Mouse (Mus musculus) liver, adult 2 months (tissue): Measurements from ENCODE around the gene Zfp426. TPM values are rescaled to one million over a fixed set of nuclear protein-coding genes. Genes with fewer than 3 reads are reported as not detected.
A peak's percentile ranks its signal among the peaks of the same experiment; 100 is the strongest.

Experiments
- DNase-seq: peaks from one replicate; pipeline ENCODE4 v3.0.0-alpha.2; 2011; ENCODE audit warnings: low read depth, low spot score; ENCODE audit errors: extremely low read depth
- H3K27ac ChIP-seq: fragments of 200-500 bp; replicated peaks from 2 replicates; pipeline ENCODE4 v1.5.1; 2012; ENCODE audit warnings: low read depth, mild to moderate bottlenecking, control low read depth, inconsistent platforms, low read length; ENCODE audit not compliant: insufficient read depth
- H3K27me3 ChIP-seq: fragments of 200-500 bp; 2 replicates; pipeline ENCODE4 v1.6.1; 2012; ENCODE audit warnings: mild to moderate bottlenecking, moderate library complexity, low read length, inconsistent platforms; ENCODE audit not compliant: control insufficient read depth, insufficient read depth
- H3K36me3 ChIP-seq: fragments of 200-500 bp; 2 replicates; pipeline ENCODE4 v1.6.1; 2012; ENCODE audit warnings: low read length, inconsistent platforms; ENCODE audit not compliant: control insufficient read depth, insufficient read depth
- H3K4me1 ChIP-seq: fragments of 200-500 bp; 2 replicates; pipeline ENCODE4 v1.6.1; 2011; ENCODE audit warnings: low read length; ENCODE audit not compliant: control insufficient read depth, insufficient read depth
- H3K4me3 ChIP-seq: fragments of 200-500 bp; 2 replicates; pipeline ENCODE4 v1.5.1; 2011; ENCODE audit warnings: low read depth, mild to moderate bottlenecking, control low read depth, low read length, moderate library complexity; ENCODE audit not compliant: insufficient read depth
- H3K79me2 ChIP-seq: fragments of 200-500 bp; 2 replicates; pipeline ENCODE4 v1.6.1; 2012; ENCODE audit warnings: inconsistent platforms, mild to moderate bottlenecking, low read length, moderate library complexity; ENCODE audit not compliant: control insufficient read depth, insufficient read depth
- H3K9ac ChIP-seq: fragments of 200-500 bp; 2 replicates; pipeline ENCODE4 v1.6.1; 2012; ENCODE audit warnings: low read depth, mild to moderate bottlenecking, control low read depth, inconsistent platforms, low read length
- CTCF ChIP-seq: fragments of 200-500 bp; IDR thresholded peaks from 2 replicates; pipeline ENCODE4 v1.5.1; 2011; ENCODE audit warnings: low read depth, low read length, control low read depth
- POLR2A ChIP-seq: fragments of 200-500 bp; IDR thresholded peaks from 2 replicates; pipeline ENCODE4 v1.6.1; 2011; ENCODE audit warnings: low read length, control low read depth; ENCODE audit not compliant: insufficient read depth; ENCODE audit errors: extremely low read depth
- WGBS: fragments of 180-500 bp; shearing (Covaris S2); methylation state at CpG from one replicate; pipeline ENCODE4 v1.1.7; 2018; 5-methylcytosine and 5-hydroxymethylcytosine counted together
- polyA plus RNA-seq: library from polyadenylated mRNA; depleted of rRNA; stranded (reverse); fragments of >200 nt; gene quantifications from 2 replicates; pipeline ENCODE4 v1.2.3, GENCODE M21; 2012
- total RNA-seq: library from RNA; depleted of rRNA; stranded (reverse); fragments of >200 nt; gene quantifications from 2 replicates; pipeline ENCODE4 v1.2.3, GENCODE M21; 2014

Zfp426 gene
- total and polyA plus RNA-seq, 2 experiments = 2.8 to 10.3 TPM

DNA sequence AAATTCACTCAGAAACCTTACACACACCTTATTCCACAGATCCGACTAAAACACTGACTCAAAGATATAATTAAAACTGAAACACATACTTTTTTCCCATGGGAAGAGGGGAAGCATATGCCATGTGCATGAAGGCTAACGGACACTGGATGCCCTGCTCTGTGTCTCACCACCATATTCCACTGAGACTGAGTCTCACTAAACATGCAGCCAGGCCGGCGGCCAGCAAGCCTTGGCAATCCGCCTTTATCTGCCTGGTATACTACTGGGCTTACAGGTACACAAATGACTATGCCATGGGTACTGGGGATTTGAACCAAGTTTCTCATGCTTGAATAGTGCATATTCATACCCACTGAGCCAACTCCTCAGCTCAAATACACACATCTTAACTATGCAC is 13.2 kb downstream of the Zfp426 start:
- no peak overlapping the region for H3K27ac ChIP-seq
- DNase-seq = no peak
- TF ChIP-seq CTCF = no peak
- no peaks in the 10 kb centered on the region for H3K4me1 ChIP-seq
- no peak overlapping the region for H3K9ac ChIP-seq
- H3K79me2 ChIP-seq = no peaks in the 10 kb centered on the region
- WGBS = 94% methylated on average over 5 of the region's 5 CpGs
- H3K27me3 ChIP-seq = no peaks in the 10 kb centered on the region
- H3K36me3 ChIP-seq = peaks cover 40% of the 10 kb centered on the region
- no peak overlapping the region for H3K4me3 ChIP-seq

DNA sequence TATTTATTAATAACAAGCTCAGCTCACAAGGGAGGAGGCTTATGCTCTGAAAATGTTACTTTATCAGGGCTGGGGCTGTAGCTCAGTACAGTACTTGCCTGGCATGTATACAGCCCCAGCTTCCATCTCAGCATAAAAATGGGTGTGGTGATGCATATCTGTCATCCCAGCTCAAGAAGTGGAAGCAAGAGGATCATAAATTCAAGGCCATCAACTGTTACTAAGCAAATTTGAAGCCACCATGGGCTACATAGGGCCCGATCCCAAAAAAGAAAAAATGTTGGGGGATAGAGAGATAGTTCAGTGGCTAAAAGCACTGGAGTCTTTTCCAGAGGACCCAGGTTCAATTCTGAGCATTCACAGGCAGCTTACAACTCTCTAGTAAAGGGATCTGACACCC is 15.9 kb downstream of the Zfp426 start:
- no peak overlapping the region for H3K9ac ChIP-seq
- H3K27me3 ChIP-seq = no peaks in the 10 kb centered on the region
- H3K36me3 ChIP-seq = peaks cover 61% of the 10 kb centered on the region
- TF ChIP-seq CTCF (no peak), POLR2A (no peak)
- 97% methylated on average over 1 of the region's 1 CpGs for WGBS
- H3K4me1 ChIP-seq = no peaks in the 10 kb centered on the region
- no peaks in the 10 kb centered on the region for H3K79me2 ChIP-seq
- no peak for DNase-seq
- no peak overlapping the region for H3K4me3 ChIP-seq
- H3K27ac ChIP-seq = no peak overlapping the region

DNA sequence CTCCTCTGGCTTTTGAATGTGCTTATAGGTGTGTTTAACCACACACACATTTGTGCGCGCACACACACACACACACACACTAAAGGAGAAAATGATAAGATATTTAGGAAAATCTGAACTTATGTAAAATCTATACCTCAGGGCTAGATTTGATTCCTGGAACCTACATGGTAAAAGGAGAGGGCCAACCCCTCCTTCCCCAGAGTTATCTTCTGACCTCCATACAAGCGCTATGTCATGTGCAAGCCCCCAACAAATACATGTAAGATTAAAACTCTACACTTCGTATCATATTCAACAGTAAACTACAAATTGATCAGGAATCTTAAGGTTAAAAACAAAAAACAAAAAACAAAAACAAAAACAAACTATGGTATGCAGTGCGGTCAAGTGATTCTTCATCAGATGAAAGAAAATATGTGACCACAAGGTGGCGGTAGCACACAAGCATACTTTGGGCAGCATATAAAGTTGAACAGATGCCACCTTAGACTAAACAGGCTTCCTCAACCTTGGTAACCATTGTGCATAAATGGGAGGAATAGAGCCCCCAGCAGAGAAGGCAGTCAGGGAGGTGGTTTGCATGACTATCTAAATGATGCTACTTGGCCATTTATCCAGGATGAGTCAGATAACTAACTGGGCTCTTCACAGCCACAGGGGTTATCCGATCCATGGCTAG is 25.6 kb downstream of the Zfp426 start:
- no peak overlapping the region for H3K27ac ChIP-seq
- no peak overlapping the region for H3K9ac ChIP-seq
- no peaks in the 10 kb centered on the region for H3K79me2 ChIP-seq
- peaks cover 24% of the 10 kb centered on the region for H3K36me3 ChIP-seq
- H3K4me3 ChIP-seq = no peak overlapping the region
- TF ChIP-seq CTCF (peak; percentile 60), POLR2A (no peak)
- H3K4me1 ChIP-seq = no peaks in the 10 kb centered on the region
- no peaks in the 10 kb centered on the region for H3K27me3 ChIP-seq
- peak; percentile 63 for DNase-seq
- 55% methylated on average over 7 of the region's 7 CpGs for WGBS

DNA sequence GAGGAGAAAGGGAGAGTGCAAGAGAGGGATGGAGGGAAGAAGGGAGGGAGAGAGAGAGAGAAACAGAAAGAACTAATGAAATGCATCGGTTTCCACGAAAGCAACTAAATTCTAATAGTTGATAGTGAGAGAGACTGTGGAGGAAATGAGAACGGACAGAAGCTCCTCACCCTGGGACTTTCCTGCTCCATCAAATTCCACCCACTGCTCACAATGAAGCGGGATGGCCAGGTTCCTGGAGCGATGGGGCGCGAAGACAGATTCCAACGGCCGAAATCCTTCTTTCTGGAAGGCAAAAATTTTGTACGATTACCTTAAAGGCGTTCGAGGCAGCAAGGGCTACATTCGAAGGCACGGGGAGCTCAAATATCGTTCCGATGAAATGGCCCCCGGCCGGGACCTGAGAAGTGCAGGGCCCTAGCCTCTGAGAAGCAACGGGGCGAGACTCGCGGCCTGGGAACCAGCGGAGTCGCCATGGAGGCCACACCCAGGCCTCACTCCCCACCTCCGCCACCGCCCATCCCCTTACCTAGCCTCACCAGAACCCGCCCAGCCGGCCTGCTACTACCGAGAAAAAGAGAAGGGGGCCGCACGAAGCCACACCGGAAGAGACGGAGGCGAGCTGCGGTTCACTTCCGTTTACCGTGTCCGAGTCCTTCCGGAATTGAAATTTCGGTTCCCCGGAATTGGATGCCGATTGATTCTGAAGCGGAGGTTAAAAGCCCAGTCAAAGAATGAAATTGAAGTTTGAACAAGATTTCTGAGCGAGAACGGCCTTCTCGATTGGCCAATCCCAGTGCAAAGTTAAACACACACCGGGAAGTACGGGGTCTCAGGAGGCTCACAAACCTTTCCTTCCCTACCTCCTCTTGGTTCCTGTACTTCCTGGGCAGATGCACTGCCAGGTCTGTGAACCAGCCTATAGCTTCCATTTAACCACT is 32.9 kb downstream of the Zfp426 start, which contains the start of gene Zfp26:
Gene Zfp26, minus strand, starts transcription at position 786 of the 941 bp plus-strand sequence.
- Histone ChIP-seq H3K36me3 (peaks cover 15% of the 10 kb centered on the region), H3K27ac (peak within 1 kb of the TSS; percentile 73), H3K27me3 (no peaks in the 10 kb centered on the region), H3K4me1 (peaks cover 4% of the 10 kb centered on the region; the same call in 1 of the 2 replicates), H3K79me2 (peaks cover 5% of the 10 kb centered on the region; the same call in 1 of the 2 replicates), H3K9ac (peak within 1 kb of the TSS; percentile 93), H3K4me3 (peak within 1 kb of the TSS; percentile 97)
- TF ChIP-seq CTCF (no peak), POLR2A (0 out of 2 replicates have a peak, but pooled peaks have one; percentile 13)
- 1% methylated on average over 47 of the region's 48 CpGs for WGBS
- peak; percentile 83 for DNase-seq

DNA sequence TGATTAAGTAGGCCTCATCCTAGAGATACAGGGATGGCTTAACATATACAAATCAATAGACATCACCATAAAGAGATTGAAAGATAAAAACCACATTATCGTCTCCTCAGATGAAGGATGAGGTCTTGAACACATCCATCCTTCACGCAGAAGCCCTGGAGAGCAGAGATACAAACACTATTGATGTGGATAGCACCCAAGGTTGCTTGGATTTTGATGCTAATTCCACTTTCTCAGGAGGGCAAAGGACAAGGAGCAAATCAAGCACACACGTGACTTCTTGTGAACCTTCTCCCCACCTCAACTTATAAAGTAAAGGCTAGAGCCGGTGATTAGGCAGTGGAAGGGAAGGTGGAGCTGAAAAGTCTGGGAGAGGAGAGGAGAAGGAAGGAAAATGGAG is 38.9 kb downstream of the Zfp426 start:
- H3K36me3 ChIP-seq = peaks cover 22% of the 10 kb centered on the region
- H3K4me3 ChIP-seq = no peak overlapping the region
- H3K79me2 ChIP-seq = peaks cover 13% of the 10 kb centered on the region; the same call in 1 of the 2 replicates
- no peak overlapping the region for H3K27ac ChIP-seq
- 90% methylated on average over 4 of the region's 4 CpGs for WGBS
- TF ChIP-seq POLR2A (no peak), CTCF (no peak)
- no peak overlapping the region for H3K9ac ChIP-seq
- H3K4me1 ChIP-seq = no peaks in the 10 kb centered on the region
- DNase-seq = no peak
- H3K27me3 ChIP-seq = no peaks in the 10 kb centered on the region
